28 mouse cellular contexts compared by ENCODE assay signal in the genomic region with DNA sequence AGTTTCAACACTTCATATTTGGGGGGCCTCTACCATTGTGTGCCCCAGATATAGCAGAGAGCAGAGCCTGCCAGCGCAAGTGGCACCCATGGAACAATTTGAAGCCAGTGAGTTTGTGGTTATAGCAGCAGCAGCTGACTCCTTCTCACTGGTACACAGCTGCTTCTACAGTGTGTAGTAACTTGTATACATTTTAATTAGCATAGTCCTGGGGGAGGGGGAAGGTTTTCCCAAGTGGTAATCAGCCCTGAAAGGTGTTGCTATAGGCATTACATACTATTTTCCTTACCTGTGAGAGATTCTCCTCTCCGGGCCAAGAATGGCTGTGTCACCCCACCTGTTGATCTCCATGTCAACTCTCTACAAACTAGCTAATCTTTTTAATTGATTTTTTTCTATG.
DNase-seq lines count a peak whose midpoint lies in the region; ATAC-seq and TF ChIP-seq lines count a peak whose summit lies in the region.
"Had no signal": no experiment of that assay in that cellular context is flagged by ENCODE, and none has a peak within 500 bp of the region (broad histone marks: within the 10 kb centered on the region; RNA-seq: fewer than 3 reads in every experiment).

No protein-coding gene starts in this region.

- no peak overlapping the region for H3K9ac ChIP-seq in embryonic facial prominence, embryonic 14.5 days (ENCODE audit: low read depth, low read length)
- no peak overlapping the region for H3K9ac ChIP-seq in midbrain, embryonic 15.5 days
- H3K9ac ChIP-seq in midbrain, embryonic 14.5 days (replicated peaks; ENCODE audit: low read length), result no peak overlapping the region
- no peak overlapping the region for H3K9ac ChIP-seq in intestine, embryonic 16.5 days (ENCODE audit: low read depth, low read length)
- H3K9ac ChIP-seq: embryonic facial prominence, embryonic 12.5 days; forebrain, embryonic 13.5 days; forebrain, embryonic 15.5 days; forebrain, postnatal 0 days had no signal

- H3K27me3 ChIP-seq in embryonic facial prominence, embryonic 14.5 days (replicated peaks; ENCODE audit: control insufficient read depth, insufficient read depth, low read length), result no peaks in the 10 kb centered on the region
- H3K27me3 ChIP-seq in embryonic facial prominence, embryonic 10.5 days (replicated peaks; ENCODE audit: low read depth, poor library complexity, severe bottlenecking), result no peaks in the 10 kb centered on the region
- no peaks in the 10 kb centered on the region for H3K27me3 ChIP-seq in midbrain, embryonic 15.5 days (replicated peaks)
- no peaks in the 10 kb centered on the region for H3K27me3 ChIP-seq in midbrain, embryonic 14.5 days (ENCODE audit: control insufficient read depth, insufficient read depth, low read length)
- H3K27me3 ChIP-seq in intestine, embryonic 16.5 days (replicated peaks; ENCODE audit: control insufficient read depth, insufficient read depth, low read length), result no peaks in the 10 kb centered on the region
- H3K27me3 ChIP-seq: CH12.LX; embryonic facial prominence, embryonic 12.5 days; forebrain, embryonic 13.5 days; forebrain, embryonic 15.5 days; Patski had no signal

- WGBS in embryonic facial prominence, embryonic 14.5 days, result 88% methylated on average over 2 of the region's 2 CpGs
- WGBS in embryonic facial prominence, embryonic 10.5 days, result 93% methylated on average over 2 of the region's 2 CpGs
- WGBS in midbrain, embryonic 15.5 days, result 95% methylated on average over 2 of the region's 2 CpGs
- WGBS in midbrain, embryonic 14.5 days, result 94% methylated on average over 2 of the region's 2 CpGs
- 88% methylated on average over 2 of the region's 2 CpGs for WGBS in intestine, embryonic 16.5 days

- no peak for TF ChIP-seq POLR2A in bone marrow macrophage, adult 2 months (IDR thresholded peaks at IDR 0.05; ENCODE audit: borderline replicate concordance, low read depth, low read length)

- H3K9me3 ChIP-seq in embryonic facial prominence, embryonic 14.5 days (ENCODE audit: control insufficient read depth, low read length), result no peaks in the 10 kb centered on the region
- H3K9me3 ChIP-seq in embryonic facial prominence, embryonic 10.5 days, result no peaks in the 10 kb centered on the region
- no peaks in the 10 kb centered on the region for H3K9me3 ChIP-seq in midbrain, embryonic 15.5 days
- no peaks in the 10 kb centered on the region for H3K9me3 ChIP-seq in midbrain, embryonic 14.5 days (ENCODE audit: control insufficient read depth, low read length)
- H3K9me3 ChIP-seq in intestine, embryonic 16.5 days (ENCODE audit: control insufficient read depth, low read length), result no peaks in the 10 kb centered on the region
- H3K9me3 ChIP-seq: embryonic facial prominence, embryonic 12.5 days; forebrain, embryonic 13.5 days; forebrain, embryonic 15.5 days; G1E had no signal

- H3K4me1 ChIP-seq in embryonic facial prominence, embryonic 14.5 days (ENCODE audit: control insufficient read depth, insufficient read depth, low read length), result no peaks in the 10 kb centered on the region
- no peaks in the 10 kb centered on the region for H3K4me1 ChIP-seq in embryonic facial prominence, embryonic 10.5 days
- no peaks in the 10 kb centered on the region for H3K4me1 ChIP-seq in midbrain, embryonic 15.5 days
- no peaks in the 10 kb centered on the region; the same call in 1 of the 2 replicates for H3K4me1 ChIP-seq in midbrain, embryonic 14.5 days (ENCODE audit: control insufficient read depth, insufficient read depth, low read length)
- peaks cover 34% of the 10 kb centered on the region for H3K4me1 ChIP-seq in bone marrow macrophage, adult 2 months (ENCODE audit: control insufficient read depth, insufficient read depth, low read length)
- no peaks in the 10 kb centered on the region for H3K4me1 ChIP-seq in intestine, embryonic 16.5 days (ENCODE audit: control insufficient read depth, insufficient read depth, low read length)
- H3K4me1 ChIP-seq: embryonic facial prominence, embryonic 12.5 days; forebrain, embryonic 13.5 days; forebrain, embryonic 15.5 days had no signal

- H3K36me3 ChIP-seq in embryonic facial prominence, embryonic 14.5 days (ENCODE audit: control insufficient read depth, insufficient read depth, low read length), result no peaks in the 10 kb centered on the region
- H3K36me3 ChIP-seq in embryonic facial prominence, embryonic 10.5 days (replicated peaks), result no peaks in the 10 kb centered on the region
- no peaks in the 10 kb centered on the region for H3K36me3 ChIP-seq in midbrain, embryonic 15.5 days (replicated peaks)
- H3K36me3 ChIP-seq in midbrain, embryonic 14.5 days (ENCODE audit: control insufficient read depth, insufficient read depth, low read length), result no peaks in the 10 kb centered on the region
- no peaks in the 10 kb centered on the region for H3K36me3 ChIP-seq in intestine, embryonic 16.5 days (ENCODE audit: control insufficient read depth, insufficient read depth, low read length)
- H3K36me3 ChIP-seq: embryonic facial prominence, embryonic 12.5 days; forebrain, embryonic 15.5 days had no signal

- no peak for TF ChIP-seq CTCF in bone marrow macrophage, adult 2 months (IDR thresholded peaks at IDR 0.05; ENCODE audit: low read depth, low read length)

- H3K4me2 ChIP-seq in embryonic facial prominence, embryonic 14.5 days (ENCODE audit: low read depth, low read length), result no peak overlapping the region
- no peak overlapping the region for H3K4me2 ChIP-seq in midbrain, embryonic 15.5 days
- H3K4me2 ChIP-seq in midbrain, embryonic 14.5 days (ENCODE audit: low read length), result no peak overlapping the region
- H3K4me2 ChIP-seq in intestine, embryonic 16.5 days (ENCODE audit: low read depth, low read length), result no peak overlapping the region
- H3K4me2 ChIP-seq: embryonic facial prominence, embryonic 12.5 days; forebrain, embryonic 13.5 days; forebrain, embryonic 15.5 days had no signal

- no peak overlapping the region for H3K27ac ChIP-seq in embryonic facial prominence, embryonic 14.5 days (replicated peaks; ENCODE audit: low read depth, low read length)
- H3K27ac ChIP-seq in embryonic facial prominence, embryonic 10.5 days (replicated peaks), result no peak overlapping the region
- no peak overlapping the region for H3K27ac ChIP-seq in midbrain, embryonic 15.5 days
- no peak overlapping the region for H3K27ac ChIP-seq in midbrain, embryonic 14.5 days (replicated peaks; ENCODE audit: low read depth, low read length)
- H3K27ac ChIP-seq in bone marrow macrophage, adult 2 months (ENCODE audit: insufficient read depth, low read depth, low read length), result peak overlapping the region; percentile 63
- no peak overlapping the region for H3K27ac ChIP-seq in intestine, embryonic 16.5 days (ENCODE audit: low read length)
- H3K27ac ChIP-seq: embryonic facial prominence, embryonic 12.5 days; forebrain, embryonic 13.5 days; forebrain, embryonic 15.5 days had no signal

- ATAC-seq in embryonic facial prominence, embryonic 14.5 days (ENCODE audit: low read depth), result peak; percentile 66; the same call in 1 of the 2 replicates
- ATAC-seq in midbrain, embryonic 15.5 days (replicated peaks), result 0 out of 2 replicates have a peak, but pooled peaks have one; percentile 30
- ATAC-seq in midbrain, embryonic 14.5 days (ENCODE audit: low FRiP score, low TSS enrichment), result no peak
- ATAC-seq in granulocyte monocyte progenitor cell, adult 5-6 weeks (replicated peaks; ENCODE audit: poor library complexity, severe bottlenecking), result 0 out of 2 replicates have a peak, but pooled peaks have one; percentile 7
- no peak for ATAC-seq in intestine, embryonic 16.5 days
- ATAC-seq: activated CD4-positive, CD25-positive, alpha-beta regulatory T cell, adult 4 months; CD4-positive, CD25-positive, alpha-beta regulatory T cell, adult 4 months; forebrain, embryonic 13.5 days; forebrain, embryonic 15.5 days; forebrain, postnatal 0 days; Patski had no signal

- no peak for DNase-seq in embryonic facial prominence, embryonic 14.5 days (ENCODE audit: low spot score)
- no peak for DNase-seq in embryonic facial prominence, embryonic 10.5 days (ENCODE audit: low spot score)
- no peak for DNase-seq in midbrain, embryonic 14.5 days
- DNase-seq in ovary, postnatal 36 days (ENCODE audit: low spot score), result no peak
- DNase-seq: adrenal gland, adult 8-10 months; adrenal gland, postnatal 14 days; adrenal gland, postnatal 36 days; B cell, adult 2 months; cerebellum, adult 11 months; cerebellum, adult 18-20 months; cerebellum, adult 8-10 months; cerebellum, adult 9-11 months; cerebellum, postnatal 14 days; cerebellum, postnatal 36 days; embryo, embryonic 11 days; forebrain, postnatal 0 days had no signal

- no peak overlapping the region for H3K4me3 ChIP-seq in embryonic facial prominence, embryonic 14.5 days (ENCODE audit: low read depth, low read length)
- H3K4me3 ChIP-seq in embryonic facial prominence, embryonic 10.5 days, result no peak overlapping the region
- no peak overlapping the region for H3K4me3 ChIP-seq in midbrain, embryonic 15.5 days
- no peak overlapping the region for H3K4me3 ChIP-seq in midbrain, embryonic 14.5 days (replicated peaks; ENCODE audit: low read depth, low read length)
- no peak overlapping the region for H3K4me3 ChIP-seq in bone marrow macrophage, adult 2 months (ENCODE audit: insufficient read depth, low read length)
- H3K4me3 ChIP-seq in intestine, embryonic 16.5 days (ENCODE audit: low read length), result no peak overlapping the region
- H3K4me3 ChIP-seq: embryonic facial prominence, embryonic 12.5 days; forebrain, embryonic 13.5 days; forebrain, embryonic 15.5 days had no signal

Comparison
In these comparisons a context has a peak if more than half of its experiments do, and no peak if none do; other contexts are left out.
1. ATAC-seq: peak in embryonic facial prominence, embryonic 14.5 days (single experiment), midbrain, embryonic 15.5 days (single experiment) and granulocyte monocyte progenitor cell, adult 5-6 weeks (single experiment); none in midbrain, embryonic 14.5 days (single experiment) and intestine, embryonic 16.5 days (single experiment).